Mouse (Mus musculus): ENCODE measurements around the gene Gm11938. TPM values are rescaled to one million over a fixed set of nuclear protein-coding genes. Genes with fewer than 3 reads are reported as not detected.
A peak's percentile ranks its signal among the peaks of the same experiment; 100 is the strongest.

Gene Gm11938
- total RNA-seq, 2 experiments from 2014 or later, result not detected

- peak; percentile 59 to 61 for DNase-seq (ENCODE audit: low spot score in 2 of 2)
These were observed 29.0 kb downstream of the Gm11938 start for GRCm38 (mm10) chr11:99574106-99574505.

GRCm38 (mm10) chr11:99573164-99573563 lies 29.9 kb downstream of the Gm11938 start:
- DNase-seq (ENCODE audit: low spot score in 2 of 2), result no peak

- DNase-seq (ENCODE audit: low spot score in 2 of 2), result no peak
These were observed 36.6 kb downstream of the Gm11938 start, which contains the start of gene Krtap3-1 for GRCm38 (mm10) chr11:99566530-99566929. TSS of gene Krtap3-1 (minus strand) at chr11:99566630.

- no peak for DNase-seq (ENCODE audit: low spot score in 2 of 2)
These were observed 40.5 kb downstream of the Gm11938 start for GRCm38 (mm10) chr11:99562580-99562979.

- DNase-seq (ENCODE audit: low spot score in 2 of 2), result no peak
These were observed 43.7 kb downstream of the Gm11938 start, which contains the start of gene Gm11939 for GRCm38 (mm10) chr11:99559366-99559765. TSS of gene Gm11939 (minus strand) at chr11:99559466.

GRCm38 (mm10) chr11:99557976-99558745 lies 44.9 kb downstream of the Gm11938 start:
- no peak for DNase-seq (ENCODE audit: low spot score in 2 of 2)

GRCm38 (mm10) chr11:99556753-99557152 lies 46.4 kb downstream of the Gm11938 start, which contains the start of gene Krtap3-2:
TSS of gene Krtap3-2 (minus strand) at chr11:99556853.
- DNase-seq (ENCODE audit: low spot score in 2 of 2), result no peak

- DNase-seq (ENCODE audit: low spot score in 2 of 2), result no peak
These were observed 46.9 kb downstream of the Gm11938 start for GRCm38 (mm10) chr11:99556195-99556594.

Other genes with a start within 250 kb of the Gm11938 start
- gene Krt28, start 228.4 kb downstream of the Gm11938 start, total RNA-seq (2021), result not detected
- gene Krt10, start 213.9 kb downstream of the Gm11938 start, total RNA-seq (2021), result 1 to 10 TPM; 3.4 to 5.9 TPM
- not detected for gene Krt12, start 181.0 kb downstream of the Gm11938 start, total RNA-seq (2021)
- gene Krt20, start 165.2 kb downstream of the Gm11938 start, total RNA-seq (2021), result under 1 TPM in 1 of 2 experiments, not detected in 1; 0.16 TPM
- gene Krt23, start 110.2 kb downstream of the Gm11938 start, total RNA-seq (2021), result not detected
- gene Krt39, start 82.0 kb downstream of the Gm11938 start, total RNA-seq (2021), result not detected
- not detected for gene Krt40, start 60.1 kb downstream of the Gm11938 start, total RNA-seq (2021)
- gene Krtap3-3, start 52.4 kb downstream of the Gm11938 start, total RNA-seq (2021), result not detected
- not detected for gene Krtap3-2, start 46.5 kb downstream of the Gm11938 start, total RNA-seq (2021)
- gene Gm11939, start 43.8 kb downstream of the Gm11938 start, total RNA-seq (2021), result not detected
- not detected for gene Krtap3-1, start 36.7 kb downstream of the Gm11938 start, total RNA-seq (2021)
- not detected for gene Krtap1-5, start 22.3 kb downstream of the Gm11938 start, total RNA-seq (2021)
- not detected for gene Krtap1-4, start 19.7 kb downstream of the Gm11938 start, total RNA-seq (2021)
- gene Krtap1-3, start 12.0 kb downstream of the Gm11938 start, total RNA-seq (2021), result not detected
- gene Krtap9-3, start 5.2 kb downstream of the Gm11938 start, total RNA-seq (2021), result not detected
- not detected for gene Gm11937, start 6.9 kb upstream of the Gm11938 start, total RNA-seq (2021)
- gene Krtap2-4, start 11.5 kb upstream of the Gm11938 start, total RNA-seq (2021), result not detected
- not detected for gene Gm11562, start 17.1 kb upstream of the Gm11938 start, total RNA-seq (2021)
- gene Krtap4-1, start 24.9 kb upstream of the Gm11938 start, total RNA-seq (2021), result not detected
- gene Krtap4-2, start 31.8 kb upstream of the Gm11938 start, total RNA-seq (2021), result not detected
- not detected for gene Krtap4-7, start 40.8 kb upstream of the Gm11938 start, total RNA-seq (2021)
- gene Gm11555, start 46.9 kb upstream of the Gm11938 start, total RNA-seq (2021), result not detected
- not detected for gene Gm11563, start 55.7 kb upstream of the Gm11938 start, total RNA-seq (2021)
- not detected for gene Krtap4-6, start 62.7 kb upstream of the Gm11938 start, total RNA-seq (2021)
- gene Gm14190, start 87.4 kb upstream of the Gm11938 start, total RNA-seq (2021), result not detected
- gene Gm14180, start 131.0 kb upstream of the Gm11938 start, total RNA-seq (2021), result not detected
- gene Gm11595, start 169.6 kb upstream of the Gm11938 start, total RNA-seq (2021), result not detected
- not detected for gene Krtap4-8, start 177.4 kb upstream of the Gm11938 start, total RNA-seq (2021)
- not detected for gene Krtap4-9, start 181.9 kb upstream of the Gm11938 start, total RNA-seq (2021)
- gene Gm11596, start 190.2 kb upstream of the Gm11938 start, total RNA-seq (2021), result not detected
- gene Gm11569, start 195.6 kb upstream of the Gm11938 start, total RNA-seq (2021), result not detected
- gene Gm11554, start 201.1 kb upstream of the Gm11938 start, total RNA-seq (2021), result not detected
- gene Krtap4-13, start 206.6 kb upstream of the Gm11938 start, total RNA-seq (2021), result not detected
- gene Gm11564, start 212.4 kb upstream of the Gm11938 start, total RNA-seq (2021), result not detected
- gene 2300003K06Rik, start 234.8 kb upstream of the Gm11938 start, total RNA-seq (2021), result not detected
- gene Krtap4-16, start 248.3 kb upstream of the Gm11938 start, total RNA-seq (2021), result not detected

Measured in adrenal gland, adult 18-20 months (tissue).